Mouse (Mus musculus) liver, embryonic 13.5 days (tissue): ENCODE data around the gene Gm45140. TPM values are rescaled to one million over a fixed set of nuclear protein-coding genes. Genes with fewer than 3 reads are reported as not detected.
A peak's percentile ranks its signal among the peaks of the same experiment; 100 is the strongest.

Source experiments
- ATAC-seq: fragments of 200-750 bp; cut with Nextera tagmentation; 2 replicates; pipeline ENCODE4 v1.8.0; 2017; ENCODE audit warnings: low read depth, mild to moderate bottlenecking, moderate number of reproducible peaks, moderate library complexity
- DNase-seq: peaks from one replicate; pipeline ENCODE4 v3.0.0; 2022
- H3K27ac ChIP-seq: fragments of 300-500 bp; sonication (generic); 2 replicates; pipeline ENCODE4 v1.5.1; 2015; ENCODE audit warnings: moderate library complexity, mild to moderate bottlenecking, inconsistent platforms
- H3K27me3 ChIP-seq: fragments of 300-500 bp; sonication (generic); 2 replicates; pipeline ENCODE4 v1.6.1; 2015; ENCODE audit warnings: mild to moderate bottlenecking, inconsistent platforms
- H3K36me3 ChIP-seq: fragments of 300-500 bp; sonication (generic); 2 replicates; pipeline ENCODE4 v1.6.1; 2015; ENCODE audit warnings: mild to moderate bottlenecking, inconsistent platforms
- H3K4me1 ChIP-seq: fragments of 300-500 bp; sonication (generic); replicated peaks from 2 replicates; pipeline ENCODE4 v1.6.1; 2015; ENCODE audit warnings: inconsistent platforms
- H3K4me2 ChIP-seq: fragments of 300-500 bp; sonication (generic); 2 replicates; pipeline ENCODE4 v1.6.1; 2015; ENCODE audit warnings: inconsistent platforms, mild to moderate bottlenecking, moderate library complexity
- H3K4me3 ChIP-seq: fragments of 300-500 bp; sonication (generic); replicated peaks from 2 replicates; pipeline ENCODE4 v1.5.1; 2015; ENCODE audit warnings: mild to moderate bottlenecking, inconsistent platforms
- H3K9ac ChIP-seq: fragments of 300-500 bp; sonication (generic); 2 replicates; pipeline ENCODE4 v1.6.1; 2015; ENCODE audit warnings: mild to moderate bottlenecking, inconsistent platforms
- H3K9me3 ChIP-seq: fragments of 300-500 bp; sonication (generic); replicated peaks from 2 replicates; pipeline ENCODE4 v1.6.1; 2016; ENCODE audit warnings: inconsistent platforms
- WGBS: fragments of 180-500 bp; shearing (Covaris S2); methylation state at CpG from one replicate; pipeline ENCODE4 v1.1.7; 2015; ENCODE audit not compliant: insufficient replicate concordance; 5-methylcytosine and 5-hydroxymethylcytosine counted together
- polyA plus RNA-seq: library from polyadenylated mRNA; unstranded; fragments of >200 nt; fragmentation: Nextera tagmentation; extraction: Ambion mirVana; gene quantifications from 2 replicates; pipeline ENCODE4 v1.2.1, GENCODE M21; 2015

Gm45140 gene
- polyA plus RNA-seq, 1 experiment from 2014 or later = 3.5 TPM

DNA sequence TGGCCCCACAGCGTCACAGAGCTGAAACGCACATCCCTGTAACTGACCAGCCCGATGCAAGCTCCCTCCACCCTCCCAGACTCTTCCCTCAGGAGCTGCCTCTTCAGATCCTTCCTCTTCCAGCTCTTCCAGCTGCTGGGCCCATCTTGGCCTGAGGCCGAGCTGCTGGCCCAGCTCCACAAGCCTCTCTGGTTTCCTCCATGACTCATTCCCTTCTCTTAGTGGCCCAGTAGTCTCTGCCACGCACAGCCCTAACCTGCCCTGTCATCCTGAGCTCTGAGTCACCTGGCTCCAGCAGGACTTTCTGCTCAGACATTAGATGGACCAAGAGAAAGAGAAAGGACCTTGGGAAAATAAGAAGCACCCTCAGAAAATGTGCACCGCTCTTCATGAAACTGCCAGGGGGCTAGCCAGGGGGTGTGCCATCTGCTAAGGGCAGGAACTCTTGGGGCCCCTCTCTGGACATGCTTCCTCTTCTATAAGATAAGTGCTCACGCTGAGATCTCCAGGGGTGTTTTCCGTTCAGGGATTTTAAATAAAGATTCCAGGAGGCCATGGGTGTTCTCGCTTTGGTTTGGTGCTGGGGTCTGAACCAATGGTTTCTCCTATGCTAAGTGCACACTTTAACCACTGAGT is 33.4 kb upstream of the Gm45140 start:
- Histone ChIP-seq H3K27ac (peak overlapping the region; percentile 68), H3K4me3 (no peak overlapping the region), H3K9ac (peak overlapping the region; percentile 2; the same call in 1 of the 2 replicates), H3K4me2 (peak overlapping the region; percentile 15), H3K4me1 (peaks cover 61% of the 10 kb centered on the region), H3K27me3 (no peaks in the 10 kb centered on the region), H3K9me3 (no peaks in the 10 kb centered on the region), H3K36me3 (no peaks in the 10 kb centered on the region)
- DNase-seq = no peak
- ATAC-seq = peak; percentile 57
- WGBS = 38% methylated on average over 9 of the region's 9 CpGs

DNA sequence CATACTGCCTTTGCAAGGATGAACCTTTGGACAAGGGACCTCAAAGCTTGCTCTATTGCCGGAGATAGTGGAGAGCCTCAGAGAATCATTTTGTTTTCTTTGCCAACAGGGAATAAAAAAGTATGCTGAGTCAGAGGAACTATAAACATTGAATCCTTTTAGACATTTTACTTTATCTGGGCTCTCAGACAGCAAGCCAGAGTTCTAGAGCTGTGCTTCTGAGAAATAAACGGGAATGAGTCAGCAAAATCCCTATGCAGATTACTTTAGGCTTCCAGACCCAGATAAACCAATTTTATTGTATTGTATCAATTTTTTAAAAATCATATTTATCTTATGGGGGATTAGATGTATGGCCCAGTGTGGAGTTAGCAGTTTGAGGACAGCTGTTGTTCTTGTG is 31.7 kb upstream of the Gm45140 start:
- Histone ChIP-seq H3K27me3 (no peaks in the 10 kb centered on the region), H3K9ac (peak overlapping the region; percentile 45; the same call in 1 of the 2 replicates), H3K36me3 (no peaks in the 10 kb centered on the region), H3K27ac (peak overlapping the region; percentile 83), H3K4me1 (peaks cover 62% of the 10 kb centered on the region), H3K4me3 (no peak overlapping the region), H3K9me3 (no peaks in the 10 kb centered on the region), H3K4me2 (no peak overlapping the region)
- WGBS = 38% methylated on average over 2 of the region's 2 CpGs
- DNase-seq = no peak
- ATAC-seq = peak; percentile 54

DNA sequence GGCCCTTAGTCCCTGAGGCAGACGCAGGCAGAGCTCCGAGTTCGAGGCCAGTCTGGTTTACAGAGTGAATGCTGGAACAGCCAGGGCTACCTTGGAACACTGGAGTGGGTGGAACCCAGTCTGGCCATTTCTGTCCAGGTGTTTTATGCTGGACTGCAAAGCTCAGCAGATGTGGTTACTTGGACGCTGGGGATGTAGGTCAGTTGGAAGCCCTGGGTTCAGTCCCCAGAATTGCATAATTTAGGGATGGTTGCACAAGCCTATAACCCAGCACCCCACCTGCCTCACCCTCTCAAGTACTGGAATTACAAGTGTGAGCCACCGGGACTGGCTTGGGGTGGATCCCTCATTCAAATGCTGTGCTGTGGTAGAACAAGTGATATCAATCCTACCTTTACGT is 30.6 kb upstream of the Gm45140 start:
- Histone ChIP-seq H3K9me3 (no peaks in the 10 kb centered on the region), H3K36me3 (no peaks in the 10 kb centered on the region), H3K4me3 (no peak overlapping the region), H3K4me2 (no peak overlapping the region), H3K27ac (peak overlapping the region; percentile 83), H3K4me1 (peaks cover 60% of the 10 kb centered on the region), H3K27me3 (no peaks in the 10 kb centered on the region), H3K9ac (no peak overlapping the region)
- DNase-seq (no peak), ATAC-seq (no peak)
- WGBS = 63% methylated on average over 6 of the region's 6 CpGs

DNA sequence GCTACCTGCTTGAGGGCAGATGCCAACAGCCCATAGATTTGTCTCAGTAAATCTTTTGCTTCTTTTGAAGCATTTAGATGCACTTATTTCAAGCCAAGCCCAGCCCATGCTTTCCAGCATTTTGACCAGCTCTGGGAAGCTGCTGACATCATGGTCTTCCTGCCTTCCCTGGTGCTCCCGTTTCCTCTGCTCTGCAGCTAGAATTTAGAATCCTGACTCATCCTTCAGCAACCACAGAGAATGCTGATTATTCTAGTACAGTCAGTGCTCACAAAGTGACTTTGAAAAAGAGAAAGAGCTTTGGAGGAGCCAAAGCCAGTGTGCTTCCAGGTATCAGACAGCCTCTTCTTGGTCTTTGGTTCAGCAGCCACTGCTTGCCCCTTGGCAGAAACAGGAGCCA is 21.5 kb upstream of the Gm45140 start:
- 0 out of 2 replicates have a peak, but pooled peaks cover 5% of the 10 kb centered on the region for H3K27me3 ChIP-seq
- no peaks in the 10 kb centered on the region for H3K9me3 ChIP-seq
- 19% methylated on average over 1 of the region's 1 CpGs for WGBS
- DNase-seq (no peak), ATAC-seq (no peak)
- no peak overlapping the region for H3K4me3 ChIP-seq
- H3K36me3 ChIP-seq = no peaks in the 10 kb centered on the region
- no peak overlapping the region for H3K9ac ChIP-seq
- no peak overlapping the region for H3K4me2 ChIP-seq
- no peak overlapping the region for H3K27ac ChIP-seq
- H3K4me1 ChIP-seq = peaks cover 20% of the 10 kb centered on the region

DNA sequence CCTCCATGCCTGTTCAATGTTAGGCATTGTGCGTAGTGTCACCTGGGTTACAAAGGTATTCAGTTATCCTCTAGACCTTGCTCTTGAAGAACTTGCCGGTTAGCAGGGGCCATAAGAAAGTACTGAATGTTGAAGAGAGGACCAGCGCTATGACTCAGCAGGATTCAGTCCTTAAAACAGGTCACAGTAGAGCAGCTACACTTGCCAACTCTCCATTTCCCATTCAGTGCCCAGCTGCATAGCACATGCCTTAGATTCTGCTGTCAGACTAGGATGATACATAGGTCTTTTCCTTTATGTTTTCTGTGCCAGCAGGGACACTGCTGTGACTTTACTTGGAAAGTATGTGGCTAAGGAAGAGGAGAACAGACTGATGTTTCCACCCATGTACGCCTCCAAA is 17.9 kb upstream of the Gm45140 start:
- H3K36me3 ChIP-seq = peaks cover 5% of the 10 kb centered on the region
- peak overlapping the region; percentile 56 for H3K27ac ChIP-seq
- no peak overlapping the region for H3K4me3 ChIP-seq

DNA sequence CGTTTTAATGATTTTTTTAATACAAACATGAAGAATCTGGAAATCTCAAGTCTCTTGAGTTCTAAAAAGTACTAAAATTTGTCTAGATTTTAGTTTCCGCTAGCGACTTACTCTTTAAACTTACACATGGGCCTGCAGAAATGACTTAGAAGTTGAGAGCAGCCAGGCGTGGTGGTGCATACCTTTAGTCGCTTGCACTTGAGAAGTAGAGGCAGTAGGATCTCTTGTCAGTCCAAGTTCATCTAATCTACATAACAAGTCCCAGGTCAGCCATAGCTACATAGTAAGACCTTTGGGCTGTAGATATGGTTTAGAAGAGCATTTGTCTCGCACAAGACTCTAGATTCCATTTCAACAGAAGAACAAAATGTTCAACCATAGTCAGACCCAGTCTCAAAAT is 16.3 kb upstream of the Gm45140 start:
- H3K27ac ChIP-seq = peak overlapping the region; percentile 95
- peak overlapping the region; percentile 92 for H3K4me2 ChIP-seq
- H3K4me3 ChIP-seq = peak overlapping the region; percentile 98; the same call in 1 of the 2 replicates
- ATAC-seq (no peak), DNase-seq (no peak)
- H3K9me3 ChIP-seq = no peaks in the 10 kb centered on the region
- H3K36me3 ChIP-seq = peaks cover 21% of the 10 kb centered on the region
- H3K4me1 ChIP-seq = peaks cover 50% of the 10 kb centered on the region
- WGBS = 72% methylated on average over 6 of the region's 6 CpGs
- H3K9ac ChIP-seq = peak overlapping the region; percentile 100; the same call in 1 of the 2 replicates
- H3K27me3 ChIP-seq = 0 out of 2 replicates have a peak, but pooled peaks cover 2% of the 10 kb centered on the region

More for the DNA sequence above, 17.9 kb upstream of the Gm45140 start:
- DNase-seq (no peak), ATAC-seq (no peak)
- Histone ChIP-seq H3K4me2 (no peak overlapping the region), H3K9ac (0 out of 2 replicates have a peak overlapping the region, but pooled peaks have one; percentile 23), H3K4me1 (peaks cover 34% of the 10 kb centered on the region), H3K27me3 (0 out of 2 replicates have a peak, but pooled peaks cover 5% of the 10 kb centered on the region), H3K9me3 (no peaks in the 10 kb centered on the region)
- 76% methylated on average over 4 of the region's 4 CpGs for WGBS

DNA sequence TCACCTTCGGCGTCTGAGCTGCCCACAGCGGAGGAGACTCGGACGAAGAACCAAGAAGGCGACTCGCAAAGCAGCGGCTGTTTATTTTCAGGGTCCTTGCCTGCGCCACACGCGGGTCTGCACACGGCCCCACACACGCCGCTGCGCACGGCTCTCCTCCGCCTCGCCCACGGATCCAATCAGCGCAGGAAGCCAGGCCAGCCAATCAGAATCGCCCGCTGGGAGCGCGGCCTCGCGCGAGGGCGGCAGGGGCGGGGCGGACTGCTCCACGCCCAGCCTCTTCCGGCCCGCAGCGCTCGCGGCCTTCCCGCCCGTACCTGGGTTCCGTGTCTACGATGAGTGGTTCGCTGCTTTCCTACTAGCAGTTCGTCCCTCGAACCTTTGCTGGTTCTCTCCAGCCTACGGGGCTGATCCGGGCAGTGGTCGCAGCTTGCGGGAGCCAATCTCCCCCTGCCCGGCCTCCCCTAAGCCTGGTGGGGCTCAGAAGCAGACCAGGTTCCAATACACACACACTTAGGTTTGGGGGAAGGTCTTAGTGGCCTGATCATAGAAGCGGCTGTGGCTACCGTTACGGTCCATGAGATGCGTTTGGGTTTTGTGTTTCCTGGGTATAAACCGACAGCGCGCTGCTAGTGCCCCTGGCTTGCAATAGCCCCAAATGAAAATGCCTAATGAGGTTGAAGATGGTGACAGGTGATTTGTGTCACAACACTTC is 15.5 kb upstream of the Gm45140 start, which contains the start of gene Cnbp:
Gene Cnbp, minus strand, starts transcription at position 207 of the 715 bp plus-strand sequence.
- H3K36me3 ChIP-seq = peaks cover 28% of the 10 kb centered on the region
- H3K4me3 ChIP-seq = peak within 1 kb of the TSS; percentile 98
- WGBS = under 1% methylated on average over 55 of the region's 55 CpGs
- DNase-seq (peak; percentile 96), ATAC-seq (peak; percentile 93)
- peaks cover 58% of the 10 kb centered on the region for H3K4me1 ChIP-seq
- H3K9ac ChIP-seq = peak within 1 kb of the TSS; percentile 100
- no peaks in the 10 kb centered on the region for H3K27me3 ChIP-seq
- peak within 1 kb of the TSS; percentile 95 for H3K27ac ChIP-seq
- peak within 1 kb of the TSS; percentile 92 for H3K4me2 ChIP-seq
- H3K9me3 ChIP-seq = no peaks in the 10 kb centered on the region

DNA sequence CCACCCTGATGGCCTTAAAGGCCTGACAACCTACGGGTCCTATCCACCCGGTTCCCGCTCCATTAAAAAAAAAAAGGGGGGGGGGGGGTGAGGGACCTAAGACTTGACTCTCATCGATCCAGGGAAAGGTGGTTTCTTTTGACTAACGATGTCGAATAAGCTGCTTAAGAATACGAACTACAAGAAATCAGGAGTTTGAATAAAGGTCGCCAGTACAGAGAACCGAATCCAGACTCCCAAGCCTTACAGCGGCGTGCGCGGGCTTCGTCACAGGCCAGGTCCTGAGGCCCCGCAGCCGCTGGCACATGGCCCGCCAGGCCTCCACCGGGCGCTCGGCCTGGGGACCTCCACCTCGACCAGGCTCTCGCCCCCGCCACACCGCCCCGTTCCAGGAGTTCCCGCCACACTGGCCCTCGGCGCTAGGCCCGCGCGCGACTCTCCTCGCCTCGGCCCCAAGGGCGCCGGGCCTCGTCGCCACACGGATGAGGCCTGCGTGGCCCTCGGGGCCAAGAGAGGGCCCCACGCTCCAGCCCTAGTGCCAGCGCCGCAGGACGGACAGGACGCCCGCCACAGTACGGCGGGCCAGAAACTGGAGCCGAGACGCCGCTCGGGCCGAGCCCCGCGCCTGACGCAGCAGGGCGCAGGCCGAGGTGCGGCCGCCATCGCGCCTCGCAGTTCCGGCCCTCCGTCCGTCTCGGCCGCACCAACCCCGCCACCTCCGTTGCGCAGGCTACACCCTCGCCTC is 14.7 kb upstream of the Gm45140 start:
- WGBS = under 1% methylated on average over 73 of the region's 73 CpGs
- Histone ChIP-seq H3K4me3 (peak overlapping the region; percentile 98), H3K4me1 (peaks cover 60% of the 10 kb centered on the region), H3K27ac (peak overlapping the region; percentile 94), H3K4me2 (peak overlapping the region; percentile 92), H3K36me3 (peaks cover 35% of the 10 kb centered on the region), H3K27me3 (no peaks in the 10 kb centered on the region), H3K9me3 (no peaks in the 10 kb centered on the region), H3K9ac (peak overlapping the region; percentile 100)
- DNase-seq (peak; percentile 45), ATAC-seq (peak; percentile 75)

DNA sequence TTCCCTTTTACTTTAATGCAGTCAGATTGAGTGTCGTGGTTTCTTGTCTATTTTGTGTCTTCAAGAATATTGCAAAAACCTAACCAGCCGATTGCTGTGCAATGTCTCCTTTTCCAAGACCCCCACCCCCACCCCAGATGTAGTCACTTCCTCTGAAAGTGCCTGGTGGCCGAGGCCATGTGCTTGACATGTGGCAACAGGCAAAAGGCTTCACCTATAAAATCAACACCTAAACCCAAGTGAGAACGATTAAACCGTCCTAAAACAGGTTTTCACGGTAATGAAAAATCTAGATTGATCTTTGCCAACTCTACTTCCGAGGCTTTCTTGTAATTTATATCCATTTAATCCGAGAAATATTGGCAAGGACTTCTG is 14.2 kb upstream of the Gm45140 start:
- Histone ChIP-seq H3K4me3 (peak overlapping the region; percentile 98), H3K9me3 (no peaks in the 10 kb centered on the region), H3K27ac (peak overlapping the region; percentile 94), H3K4me1 (peaks cover 60% of the 10 kb centered on the region), H3K36me3 (peaks cover 41% of the 10 kb centered on the region), H3K9ac (peak overlapping the region; percentile 100), H3K27me3 (no peaks in the 10 kb centered on the region), H3K4me2 (peak overlapping the region; percentile 92)
- ATAC-seq = no peak
- under 1% methylated on average over 8 of the region's 8 CpGs for WGBS
- no peak for DNase-seq

DNA sequence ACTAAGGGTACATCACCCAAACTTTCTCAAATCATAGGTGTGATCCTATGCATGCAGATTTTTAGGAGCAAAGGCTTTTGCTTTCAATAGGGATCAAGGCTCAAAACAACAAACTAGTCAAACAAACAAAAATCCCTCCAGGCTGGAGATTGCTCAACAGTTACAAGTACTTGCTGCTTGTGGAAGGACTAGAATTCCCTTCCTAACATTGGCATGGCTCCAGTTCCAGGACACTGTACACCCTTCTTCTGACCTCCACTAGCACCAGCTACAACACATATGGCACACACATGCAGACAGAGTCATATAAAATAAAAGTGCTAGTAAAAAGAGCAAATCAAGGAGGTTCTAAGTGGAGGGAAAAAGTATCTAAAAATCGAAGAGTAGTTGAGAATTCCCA is 11.2 kb upstream of the Gm45140 start:
- ATAC-seq (no peak), DNase-seq (no peak)
- Histone ChIP-seq H3K36me3 (peaks cover 69% of the 10 kb centered on the region), H3K27ac (no peak overlapping the region), H3K9ac (peak overlapping the region; percentile 50), H3K4me1 (peaks cover 42% of the 10 kb centered on the region), H3K27me3 (no peaks in the 10 kb centered on the region), H3K4me2 (peak overlapping the region; percentile 74), H3K9me3 (no peaks in the 10 kb centered on the region), H3K4me3 (peak overlapping the region; percentile 98; the same call in 1 of the 2 replicates)
- WGBS = 61% methylated on average over 1 of the region's 1 CpGs
